Mouse (Mus musculus): Measurements from ENCODE around the gene Adipor2. TPM values are rescaled to one million over a fixed set of nuclear protein-coding genes. Genes with fewer than 3 reads are reported as not detected.

Adipor2 gene
- polyA plus RNA-seq, 1 experiment: 111 TPM

DNA sequence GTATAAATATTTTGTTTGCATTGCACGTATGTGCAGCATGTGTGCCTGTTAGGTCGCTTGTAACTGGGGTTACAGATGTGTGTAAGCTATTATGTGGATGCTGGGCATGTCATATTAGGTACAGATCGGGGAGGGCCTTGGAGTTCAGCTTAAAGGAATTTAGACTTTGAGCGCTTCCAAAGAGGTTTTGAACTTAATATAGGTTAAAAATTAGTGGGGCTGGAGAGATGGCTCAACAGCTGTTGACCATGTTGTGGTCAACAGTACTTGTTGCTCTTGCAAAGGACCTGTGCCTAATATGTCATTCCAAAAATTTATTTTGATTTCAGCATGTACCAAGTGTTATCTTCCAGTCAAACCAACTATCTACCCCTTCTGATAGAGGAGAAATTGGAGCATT is 12.7 kb downstream of the Adipor2 start:
- TF ChIP-seq POLR2A (IDR thresholded peaks at IDR 0.05; ENCODE audit: insufficient read depth, low read length) (no peak), EP300 (IDR thresholded peaks at IDR 0.05; ENCODE audit: insufficient read depth, low read depth, low read length) (no peak), CTCF (IDR thresholded peaks at IDR 0.05; ENCODE audit: low read depth, low read length) (no peak)
- peaks cover 35% of the 10 kb centered on the region for H3K36me3 ChIP-seq (ENCODE audit: control insufficient read depth, insufficient read depth, low read length, poor library complexity, severe bottlenecking)
- H3K4me3 ChIP-seq (ENCODE audit: low read depth, low read length): no peak overlapping the region

DNA sequence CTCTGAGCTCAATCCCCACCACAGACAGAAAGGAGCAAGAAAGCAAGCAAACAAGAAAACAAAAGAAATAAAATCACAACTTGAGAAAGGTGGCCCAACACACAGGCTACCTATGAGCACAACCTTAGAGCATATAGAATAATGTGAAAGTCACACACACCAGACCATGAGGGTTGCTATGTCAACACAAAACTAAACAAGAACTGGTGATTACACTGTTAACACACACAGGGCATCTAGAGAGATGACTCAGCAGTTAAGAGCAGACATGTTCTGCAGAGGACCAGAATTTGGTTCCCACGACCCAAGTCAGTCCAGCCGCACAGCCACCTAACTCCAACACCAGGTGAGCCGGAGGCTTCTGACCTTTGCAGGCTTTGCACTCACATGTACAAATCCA is 14.5 kb downstream of the Adipor2 start:
- H3K4me3 ChIP-seq (ENCODE audit: low read depth, low read length): no peak overlapping the region
- no peaks in the 10 kb centered on the region for H3K4me1 ChIP-seq (ENCODE audit: control insufficient read depth, insufficient read depth, low read length)
- TF ChIP-seq CTCF (IDR thresholded peaks at IDR 0.05; ENCODE audit: low read depth, low read length) (no peak), POLR2A (IDR thresholded peaks at IDR 0.05; ENCODE audit: insufficient read depth, low read length) (no peak), EP300 (IDR thresholded peaks at IDR 0.05; ENCODE audit: insufficient read depth, low read depth, low read length) (no peak)
- H3K9ac ChIP-seq (ENCODE audit: low read depth, poor library complexity, severe bottlenecking): no peak overlapping the region
- peak overlapping the region; percentile 4; the same call in 1 of the 2 replicates for H3K27ac ChIP-seq (ENCODE audit: insufficient read depth, low read length)
- H3K9me3 ChIP-seq (replicated peaks; ENCODE audit: control insufficient read depth, insufficient read depth, low read length, poor library complexity, severe bottlenecking): no peaks in the 10 kb centered on the region
- H3K36me3 ChIP-seq (ENCODE audit: control insufficient read depth, insufficient read depth, low read length, poor library complexity, severe bottlenecking): peaks cover 43% of the 10 kb centered on the region
- no peaks in the 10 kb centered on the region for H3K27me3 ChIP-seq (ENCODE audit: control insufficient read depth, insufficient read depth, low read length, poor library complexity, severe bottlenecking)

More for the DNA sequence above, 12.7 kb downstream of the Adipor2 start:
- Histone ChIP-seq H3K27me3 (ENCODE audit: control insufficient read depth, insufficient read depth, low read length, poor library complexity, severe bottlenecking) (no peaks in the 10 kb centered on the region), H3K27ac (ENCODE audit: insufficient read depth, low read length) (no peak overlapping the region), H3K9me3 (replicated peaks; ENCODE audit: control insufficient read depth, insufficient read depth, low read length, poor library complexity, severe bottlenecking) (no peaks in the 10 kb centered on the region), H3K9ac (ENCODE audit: low read depth, poor library complexity, severe bottlenecking) (no peak overlapping the region), H3K4me1 (ENCODE audit: control insufficient read depth, insufficient read depth, low read length) (no peaks in the 10 kb centered on the region)

DNA sequence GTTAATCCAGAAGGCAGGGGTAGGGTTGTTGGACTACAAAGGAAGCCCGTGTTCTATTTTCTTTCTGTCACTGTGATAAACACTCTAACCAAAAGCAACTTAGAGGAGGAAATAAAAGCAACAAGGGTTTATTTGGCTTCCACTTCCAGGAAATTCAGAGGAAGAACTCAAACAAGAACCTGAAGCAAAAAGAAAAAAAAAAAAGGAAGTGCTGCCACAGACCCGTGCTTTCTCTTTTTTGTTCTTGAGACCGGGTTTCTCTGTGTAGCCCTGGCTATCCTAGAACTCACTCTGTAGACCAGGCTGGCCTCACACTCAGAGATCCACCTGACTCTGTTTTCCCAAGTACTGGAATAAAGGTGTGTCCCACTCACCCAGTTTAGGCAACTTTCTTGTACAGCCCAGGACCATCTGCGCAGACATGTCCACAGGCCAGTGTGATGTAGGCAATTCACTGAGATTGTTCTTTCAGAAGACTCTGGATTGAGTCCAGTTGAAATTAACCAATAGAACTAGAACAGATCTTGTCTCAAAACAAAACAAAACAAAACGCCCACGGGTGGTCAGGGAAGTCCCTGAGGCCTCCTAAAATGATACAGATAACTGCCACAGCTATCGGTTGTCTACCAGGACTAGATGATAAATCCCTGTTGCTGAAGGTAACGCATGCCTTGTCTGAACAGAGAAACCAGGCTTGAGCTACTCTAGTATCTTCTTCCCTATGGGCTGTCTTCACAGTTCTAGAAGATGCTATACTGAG is 15.8 kb downstream of the Adipor2 start:
- Histone ChIP-seq H3K9ac (ENCODE audit: low read depth, poor library complexity, severe bottlenecking) (no peak overlapping the region), H3K27ac (ENCODE audit: insufficient read depth, low read length) (no peak overlapping the region), H3K9me3 (replicated peaks; ENCODE audit: control insufficient read depth, insufficient read depth, low read length, poor library complexity, severe bottlenecking) (no peaks in the 10 kb centered on the region), H3K36me3 (ENCODE audit: control insufficient read depth, insufficient read depth, low read length, poor library complexity, severe bottlenecking) (peaks cover 43% of the 10 kb centered on the region), H3K27me3 (ENCODE audit: control insufficient read depth, insufficient read depth, low read length, poor library complexity, severe bottlenecking) (no peaks in the 10 kb centered on the region), H3K4me3 (ENCODE audit: low read depth, low read length) (no peak overlapping the region), H3K4me1 (ENCODE audit: control insufficient read depth, insufficient read depth, low read length) (peaks cover 1% of the 10 kb centered on the region)
- TF ChIP-seq CTCF (IDR thresholded peaks at IDR 0.05; ENCODE audit: low read depth, low read length): no peak
- no peak for TF ChIP-seq EP300 (IDR thresholded peaks at IDR 0.05; ENCODE audit: insufficient read depth, low read depth, low read length)
- TF ChIP-seq POLR2A (IDR thresholded peaks at IDR 0.05; ENCODE audit: insufficient read depth, low read length): no peak

DNA sequence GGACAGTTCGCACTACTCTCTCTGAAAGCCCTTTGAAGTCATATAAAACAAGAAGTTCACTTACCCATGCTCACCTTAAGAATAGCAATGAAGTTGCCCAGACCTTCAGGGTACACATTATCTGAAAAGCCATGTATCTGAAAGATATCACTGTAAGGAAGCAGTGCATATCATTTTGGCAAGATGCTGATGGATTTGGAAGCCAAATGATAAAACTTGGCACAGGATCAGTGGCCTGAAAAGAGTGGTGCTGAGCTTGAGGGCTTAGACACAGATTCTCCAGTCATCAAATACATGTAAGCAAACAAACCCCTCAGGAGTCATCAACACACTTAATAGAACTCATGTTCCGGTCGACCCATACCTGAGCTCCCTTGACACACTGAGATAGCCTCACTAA is 16.9 kb downstream of the Adipor2 start:
- Histone ChIP-seq H3K36me3 (ENCODE audit: control insufficient read depth, insufficient read depth, low read length, poor library complexity, severe bottlenecking) (peaks cover 37% of the 10 kb centered on the region), H3K4me1 (ENCODE audit: control insufficient read depth, insufficient read depth, low read length) (peaks cover 4% of the 10 kb centered on the region), H3K4me3 (ENCODE audit: low read depth, low read length) (no peak overlapping the region), H3K9me3 (replicated peaks; ENCODE audit: control insufficient read depth, insufficient read depth, low read length, poor library complexity, severe bottlenecking) (no peaks in the 10 kb centered on the region), H3K27me3 (ENCODE audit: control insufficient read depth, insufficient read depth, low read length, poor library complexity, severe bottlenecking) (no peaks in the 10 kb centered on the region), H3K9ac (ENCODE audit: low read depth, poor library complexity, severe bottlenecking) (no peak overlapping the region), H3K27ac (ENCODE audit: insufficient read depth, low read length) (no peak overlapping the region)
- no peak for TF ChIP-seq CTCF (IDR thresholded peaks at IDR 0.05; ENCODE audit: low read depth, low read length)
- no peak for TF ChIP-seq POLR2A (IDR thresholded peaks at IDR 0.05; ENCODE audit: insufficient read depth, low read length)
- no peak for TF ChIP-seq EP300 (IDR thresholded peaks at IDR 0.05; ENCODE audit: insufficient read depth, low read depth, low read length)

GRCm38 (mm10) chr6:119399371-119399770 is 18.1 kb downstream of the Adipor2 start:
- peaks cover 28% of the 10 kb centered on the region for H3K36me3 ChIP-seq (ENCODE audit: control insufficient read depth, insufficient read depth, low read length, poor library complexity, severe bottlenecking)
- H3K27me3 ChIP-seq (ENCODE audit: control insufficient read depth, insufficient read depth, low read length, poor library complexity, severe bottlenecking): no peaks in the 10 kb centered on the region
- H3K4me1 ChIP-seq (ENCODE audit: control insufficient read depth, insufficient read depth, low read length): peaks cover 4% of the 10 kb centered on the region
- no peaks in the 10 kb centered on the region for H3K9me3 ChIP-seq (replicated peaks; ENCODE audit: control insufficient read depth, insufficient read depth, low read length, poor library complexity, severe bottlenecking)
- no peak overlapping the region for H3K4me3 ChIP-seq (ENCODE audit: low read depth, low read length)
- TF ChIP-seq EP300 (IDR thresholded peaks at IDR 0.05; ENCODE audit: insufficient read depth, low read depth, low read length) (no peak), POLR2A (IDR thresholded peaks at IDR 0.05; ENCODE audit: insufficient read depth, low read length) (no peak), CTCF (IDR thresholded peaks at IDR 0.05; ENCODE audit: low read depth, low read length) (no peak)
- H3K9ac ChIP-seq (ENCODE audit: low read depth, poor library complexity, severe bottlenecking): no peak overlapping the region
- no peak overlapping the region for H3K27ac ChIP-seq (ENCODE audit: insufficient read depth, low read length)

GRCm38 (mm10) chr6:119396309-119396634 is 21.2 kb downstream of the Adipor2 start:
- H3K27me3 ChIP-seq (ENCODE audit: control insufficient read depth, insufficient read depth, low read length, poor library complexity, severe bottlenecking): no peaks in the 10 kb centered on the region
- H3K36me3 ChIP-seq (ENCODE audit: control insufficient read depth, insufficient read depth, low read length, poor library complexity, severe bottlenecking): peaks cover 18% of the 10 kb centered on the region
- no peak for TF ChIP-seq EP300 (IDR thresholded peaks at IDR 0.05; ENCODE audit: insufficient read depth, low read depth, low read length)
- TF ChIP-seq CTCF (IDR thresholded peaks at IDR 0.05; ENCODE audit: low read depth, low read length): no peak
- no peak for TF ChIP-seq POLR2A (IDR thresholded peaks at IDR 0.05; ENCODE audit: insufficient read depth, low read length)
- H3K9ac ChIP-seq (ENCODE audit: low read depth, poor library complexity, severe bottlenecking): no peak overlapping the region
- peaks cover 4% of the 10 kb centered on the region for H3K4me1 ChIP-seq (ENCODE audit: control insufficient read depth, insufficient read depth, low read length)
- no peak overlapping the region for H3K4me3 ChIP-seq (ENCODE audit: low read depth, low read length)
- H3K9me3 ChIP-seq (replicated peaks; ENCODE audit: control insufficient read depth, insufficient read depth, low read length, poor library complexity, severe bottlenecking): no peaks in the 10 kb centered on the region
- H3K27ac ChIP-seq (ENCODE audit: insufficient read depth, low read length): no peak overlapping the region
